Mouse (Mus musculus) MEL (cell line): ENCODE measurements around the gene Fmnl2.

Source experiments
- CHD1 ChIP-seq: IDR thresholded peaks from 2 replicates; pipeline ENCODE4 v1.6.1; 2012; ENCODE audit warnings: low read depth, mild to moderate bottlenecking, inconsistent platforms, low read length, improper control_type of control experiment
- CTCF ChIP-seq, 3 experiments: IDR thresholded peaks in 2 of 3; conservative IDR thresholded peaks in 1 of 3; 2 replicates each; pipeline ENCODE4 v1.5.1; 2011 to 2012; ENCODE audit warnings: low read length in 3 of 3, low read depth in 2 of 3, mild to moderate bottlenecking in 2 of 3, improper control_type of control experiment in 1 of 3, inconsistent platforms in 1 of 3, mixed read lengths in 1 of 3, moderate library complexity in 1 of 3; ENCODE audit not compliant: control insufficient read depth in 1 of 3, insufficient read depth in 1 of 3, poor library complexity in 1 of 3, severe bottlenecking in 1 of 3
- E2F4 ChIP-seq: IDR thresholded peaks from 2 replicates; pipeline ENCODE4 v1.6.1; 2011; ENCODE audit warnings: low read depth, low read length, improper control_type of control experiment, borderline replicate concordance
- ELF1 ChIP-seq: IDR thresholded peaks from 2 replicates; pipeline ENCODE4 v1.6.1; 2014; ENCODE audit warnings: low read depth, mild to moderate bottlenecking, inconsistent platforms, low read length, improper control_type of control experiment, moderate library complexity
- HCFC1 ChIP-seq: IDR thresholded peaks from 2 replicates; pipeline ENCODE4 v1.6.1; 2012; ENCODE audit warnings: low read depth, mild to moderate bottlenecking, inconsistent platforms, low read length, improper control_type of control experiment, moderate library complexity
- RAD21 ChIP-seq: IDR thresholded peaks from 2 replicates; pipeline ENCODE4 v1.6.1; 2011; ENCODE audit warnings: mild to moderate bottlenecking, low read depth, low read length, improper control_type of control experiment
- ZC3H11A ChIP-seq: IDR thresholded peaks from 2 replicates; pipeline ENCODE4 v1.6.1; 2012; ENCODE audit warnings: low read depth, mild to moderate bottlenecking, inconsistent platforms, low read length, improper control_type of control experiment

DNA sequence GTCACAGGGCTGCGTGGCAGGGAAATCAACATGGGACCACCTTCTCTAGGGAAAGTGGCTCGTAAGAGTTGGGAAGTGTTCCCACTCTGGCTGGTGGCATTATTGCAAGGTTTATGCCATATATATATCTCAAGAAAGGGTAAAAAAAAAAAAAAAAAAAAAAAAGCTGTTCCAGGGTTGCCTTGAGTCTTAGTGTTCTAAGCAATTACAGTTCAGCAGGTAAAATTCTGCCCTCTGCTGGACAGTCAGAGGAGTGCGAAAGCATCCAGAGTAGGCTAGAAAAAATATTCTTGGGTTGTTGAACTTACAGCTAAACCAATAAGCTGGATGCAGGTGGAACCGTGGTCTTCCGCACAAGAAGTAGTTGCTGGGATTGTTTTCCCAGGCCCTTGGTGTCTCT is 264.1 kb downstream of the Fmnl2 start:
- TF ChIP-seq RAD21 (peak; percentile 60), CTCF (IDR thresholded peaks at IDR 0.05 in 2 of 3, conservative IDR thresholded peaks at IDR 0.05 in 1 of 3; ENCODE audit: control insufficient read depth in 1 of 3, insufficient read depth in 1 of 3, low read depth in 2 of 3, low read length in 3 of 3, poor library complexity in 1 of 3, severe bottlenecking in 1 of 3) (peak; percentile 53 to 76 (median 67)), ELF1 (no peak), HCFC1 (no peak), CHD1 (no peak), E2F4 (no peak), ZC3H11A (peak; percentile 41; the same call in 1 of the 2 replicates)
